Mouse (Mus musculus) induced T-regulatory cell, adult 2 months (primary cell): ENCODE data around the gene Hnrnpdl.

ENCODE experiments used
- DNase-seq: peaks from one replicate; pipeline ENCODE4 v3.0.0-alpha.2; 2012; ENCODE audit warnings: low read depth

The Hnrnpdl gene

DNA sequence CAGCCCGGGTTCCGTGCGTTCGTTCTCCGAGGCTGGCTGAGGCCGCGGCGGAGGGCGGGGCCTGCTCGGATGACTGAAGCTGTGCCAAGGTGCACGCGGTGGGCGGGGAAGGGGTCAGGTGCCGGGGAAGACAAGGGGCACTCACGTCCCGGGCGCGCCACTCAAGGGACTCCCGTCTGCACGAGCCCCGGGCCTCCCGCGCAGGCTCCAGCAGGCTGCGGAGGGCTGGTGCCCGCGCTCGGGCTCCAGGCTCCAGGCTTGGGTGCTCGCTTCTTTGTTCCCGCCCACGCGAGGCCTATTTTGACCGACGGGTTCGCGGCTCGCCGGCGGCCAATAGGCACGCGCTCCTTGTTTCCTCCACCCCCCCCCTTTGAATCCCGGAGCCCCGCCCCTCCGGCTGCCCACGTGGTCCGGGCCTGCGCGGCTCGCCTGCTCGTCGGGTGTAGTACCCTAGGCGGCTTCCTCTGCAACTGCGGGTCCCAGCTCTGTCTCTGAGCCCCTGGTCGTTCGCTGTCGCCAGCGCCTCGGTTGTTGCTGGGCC, at the start of gene Hnrnpdl, which contains the start of gene Enoph1:
Gene Hnrnpdl (minus strand): TSS at position 63 of the 541 bp plus-strand sequence.
Gene Enoph1 (plus strand): TSS at position 384 of the 541 bp plus-strand sequence.
- DNase-seq = peak; percentile 98

DNA sequence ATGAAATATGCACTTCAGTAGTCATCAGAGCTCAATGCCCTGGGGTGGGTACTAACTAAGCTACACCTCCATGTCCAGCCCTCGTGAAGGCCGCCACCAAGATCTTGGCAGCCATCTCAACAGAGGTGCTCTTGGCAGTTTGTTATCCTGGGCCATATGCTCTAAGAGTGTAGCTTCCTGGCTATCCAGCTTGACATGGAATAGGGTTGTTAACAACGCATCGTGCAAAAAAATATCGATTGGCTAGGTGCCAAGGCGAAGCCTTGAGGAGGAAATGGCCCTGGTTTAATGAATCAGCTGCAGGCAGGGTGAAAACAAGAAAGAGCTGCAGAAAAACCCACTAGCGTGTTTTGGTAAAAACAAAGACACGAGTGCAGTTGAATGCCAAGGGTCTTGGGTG, 45.6 kb upstream of the Hnrnpdl start:
- DNase-seq = no peak

DNA sequence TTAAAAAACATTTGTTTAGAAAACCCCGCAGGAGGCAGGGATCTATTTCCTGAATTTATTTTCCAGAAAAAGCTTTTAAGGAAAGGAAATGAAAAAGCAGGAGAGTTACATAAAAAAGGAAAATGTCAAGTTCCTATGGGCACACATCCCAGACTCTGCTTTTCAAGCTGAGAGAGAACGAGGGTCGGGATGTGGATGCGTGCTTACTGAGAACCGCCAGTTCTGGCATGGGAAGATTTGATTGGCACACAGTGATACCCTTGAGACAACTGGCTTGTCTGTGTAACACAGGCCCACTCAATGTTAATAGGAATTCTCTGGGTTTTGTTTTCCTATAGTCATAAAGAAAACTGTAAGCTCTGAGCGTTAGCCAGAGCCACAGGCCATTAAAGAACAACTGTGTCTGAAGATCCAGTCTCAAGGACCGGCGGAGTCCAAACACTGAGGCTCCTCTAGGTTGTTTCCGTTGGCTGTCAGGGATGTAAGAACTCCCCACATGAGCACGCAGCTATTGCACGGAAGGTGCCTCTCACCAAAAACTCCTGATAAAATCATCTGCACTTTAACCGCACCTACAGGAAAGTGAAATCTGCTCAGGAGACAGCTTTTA, 44.6 kb upstream of the Hnrnpdl start:
- DNase-seq = no peak

- no peak for DNase-seq
Measured at GRCm38 (mm10) chr5:100082006-100082405, 42.5 kb upstream of the Hnrnpdl start.

- no peak for DNase-seq
Measured at GRCm38 (mm10) chr5:100079931-100080275, 40.4 kb upstream of the Hnrnpdl start.

- peak; percentile 43 for DNase-seq
Measured at GRCm38 (mm10) chr5:100079040-100079930, 39.8 kb upstream of the Hnrnpdl start.

GRCm38 (mm10) chr5:100074571-100074970, 35.1 kb upstream of the Hnrnpdl start:
- no peak for DNase-seq

- no peak for DNase-seq
Measured at GRCm38 (mm10) chr5:100072557-100072956, 33.1 kb upstream of the Hnrnpdl start.

DNA sequence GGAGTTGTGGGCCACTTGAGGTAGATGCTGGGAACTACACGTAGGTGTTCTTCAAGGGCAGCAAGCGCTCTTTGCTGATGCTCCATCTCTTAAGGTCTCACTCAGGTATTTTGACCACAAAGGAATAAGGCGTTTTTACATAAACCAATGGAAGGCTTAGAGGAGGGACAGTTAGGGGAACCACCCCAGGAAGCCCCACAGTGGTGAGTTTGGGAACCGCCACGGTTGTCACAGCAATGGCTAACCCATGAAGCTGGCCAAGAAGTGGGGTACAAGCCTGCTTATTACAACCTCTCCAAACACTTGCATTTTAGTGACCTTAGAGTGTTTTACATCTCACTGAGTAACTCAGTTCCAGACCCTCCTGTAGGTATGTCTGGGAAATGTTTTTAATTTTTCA, 32.1 kb upstream of the Hnrnpdl start:
- DNase-seq = no peak

- peak; percentile 81 for DNase-seq
Measured at GRCm38 (mm10) chr5:100070255-100070654, 30.8 kb upstream of the Hnrnpdl start.

DNA sequence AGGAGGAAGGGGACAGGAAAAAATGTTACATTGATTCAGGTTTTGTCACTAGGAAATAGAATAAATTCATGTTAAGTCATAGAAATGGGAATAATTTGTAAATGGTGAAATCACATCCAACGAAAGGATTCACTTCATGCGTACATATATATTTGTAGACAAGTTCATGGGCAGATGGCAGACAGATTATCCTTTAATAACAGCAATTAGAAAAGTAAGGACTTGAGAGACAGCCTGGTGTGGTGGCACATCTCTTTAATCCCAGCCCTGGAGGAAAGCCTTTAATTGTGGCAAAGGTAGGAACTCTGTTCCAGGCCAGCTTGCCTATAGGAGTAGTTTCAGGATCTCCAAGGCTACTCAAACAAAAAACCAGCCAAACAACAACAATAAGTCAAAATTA, 30.1 kb upstream of the Hnrnpdl start:
- DNase-seq = no peak

DNA sequence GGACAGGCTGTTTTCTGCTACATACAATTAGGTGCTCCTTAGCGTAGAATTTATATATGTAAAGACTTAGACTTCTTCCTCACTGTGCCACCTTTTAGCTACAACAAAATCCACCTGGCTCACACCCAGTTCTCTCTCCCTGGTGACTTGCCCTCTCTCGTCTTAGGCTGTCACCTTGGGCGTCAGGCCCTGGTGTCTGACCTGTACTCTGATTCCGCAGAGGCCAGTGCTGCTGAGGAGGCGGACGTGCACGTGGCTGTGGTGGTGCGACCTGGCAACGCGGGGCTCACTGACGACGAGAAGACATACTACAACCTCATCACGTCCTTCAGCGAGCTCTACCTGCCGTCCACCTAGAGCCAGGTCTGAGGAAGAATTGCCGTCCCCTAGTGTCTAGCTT, 28.1 kb upstream of the Hnrnpdl start:
- no peak for DNase-seq

GRCm38 (mm10) chr5:100060876-100061275, 21.4 kb upstream of the Hnrnpdl start:
- no peak for DNase-seq

- DNase-seq = no peak
Measured at GRCm38 (mm10) chr5:100059326-100059725, 19.9 kb upstream of the Hnrnpdl start.

DNA sequence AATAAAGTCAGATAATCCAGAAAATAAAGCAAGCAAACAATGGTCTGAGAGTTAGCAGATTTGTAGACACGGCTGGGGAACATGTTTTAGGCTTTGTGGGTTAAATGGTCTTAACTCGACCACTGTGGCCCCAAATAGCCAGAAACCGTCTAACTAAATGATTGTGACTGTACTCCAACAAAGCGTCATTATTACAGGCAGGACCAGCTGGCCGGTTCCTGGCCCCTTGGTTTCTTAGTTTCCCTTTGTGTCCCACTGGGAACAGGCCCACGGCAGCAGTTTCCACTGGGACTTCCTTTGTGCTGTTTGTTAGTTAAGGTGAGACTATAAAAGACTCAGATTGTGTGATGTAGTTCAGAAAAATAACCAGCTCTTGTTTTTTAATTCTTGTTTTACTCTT, 19.3 kb upstream of the Hnrnpdl start:
- DNase-seq = no peak

GRCm38 (mm10) chr5:100057461-100058209, 18.2 kb upstream of the Hnrnpdl start:
- DNase-seq = no peak

DNA sequence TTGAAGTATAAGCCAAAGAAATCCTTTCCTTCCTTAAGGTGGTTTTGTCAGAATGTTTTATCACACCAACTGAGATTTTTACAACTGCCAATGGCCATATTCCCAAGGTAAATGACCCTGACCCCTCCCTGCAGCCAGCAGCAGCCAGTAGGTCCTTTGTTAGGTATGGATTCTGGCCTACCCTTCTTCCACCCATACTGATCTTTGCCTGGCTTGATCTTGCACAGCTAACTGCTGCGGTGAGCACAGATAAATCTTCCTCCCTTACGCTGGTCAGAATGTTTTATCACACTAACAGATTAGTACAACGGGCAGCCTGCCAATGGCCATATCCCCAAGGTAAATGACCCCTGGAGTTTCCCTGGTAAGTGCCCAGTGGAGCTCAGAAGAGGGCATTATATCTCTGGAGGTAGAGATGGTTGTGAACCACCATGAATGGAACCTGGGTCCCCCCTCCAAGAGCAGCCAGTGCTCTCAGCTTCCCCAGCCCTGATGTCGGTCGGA, 16.5 kb upstream of the Hnrnpdl start:
- no peak for DNase-seq

DNA sequence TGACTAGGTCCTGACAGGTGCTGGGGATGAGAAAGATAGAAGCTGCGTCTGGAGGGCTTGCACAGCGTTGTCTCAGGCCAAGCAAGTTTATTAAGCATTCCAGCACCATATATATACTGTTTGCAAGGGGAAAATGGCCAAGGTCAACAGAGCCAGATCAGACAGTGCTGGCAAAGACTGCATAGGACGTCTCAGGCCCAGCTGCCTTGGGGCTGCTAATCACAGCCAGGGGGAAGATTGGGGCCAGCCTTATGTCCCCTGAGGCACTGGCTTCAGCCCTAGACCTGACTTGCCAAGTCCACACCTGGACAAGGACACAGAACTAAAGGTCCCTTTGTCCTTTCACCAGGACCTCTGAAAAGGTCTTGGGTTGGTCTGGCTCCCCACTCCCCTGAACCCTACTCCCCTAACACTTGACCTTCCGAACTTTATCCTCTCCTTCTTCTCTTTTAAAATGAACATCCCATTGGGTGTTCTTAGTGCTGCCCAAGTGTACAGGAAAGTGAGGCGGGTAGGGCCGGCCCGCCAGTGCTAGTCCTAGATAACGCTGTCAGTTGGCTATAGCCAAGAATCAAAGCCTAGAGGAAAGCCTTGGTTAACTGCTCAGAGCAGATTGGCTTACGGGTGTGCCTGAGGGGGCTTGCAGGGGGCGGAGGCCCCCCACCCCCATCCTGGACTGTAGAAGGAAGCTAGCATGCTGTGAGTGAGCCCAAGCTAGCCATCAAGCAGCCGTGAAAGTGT, 15.5 kb upstream of the Hnrnpdl start:
- no peak for DNase-seq

- DNase-seq = no peak
Measured at GRCm38 (mm10) chr5:100052728-100053127, 13.3 kb upstream of the Hnrnpdl start.

- no peak for DNase-seq
Measured at GRCm38 (mm10) chr5:100049904-100050303, 10.4 kb upstream of the Hnrnpdl start.

GRCm38 (mm10) chr5:100047871-100048270, 8.4 kb upstream of the Hnrnpdl start:
- no peak for DNase-seq
